Mouse (Mus musculus) embryonic facial prominence, embryonic 14.5 days (tissue): ENCODE results near the gene Prdm13. TPM values are rescaled to one million over a fixed set of nuclear protein-coding genes. Genes with fewer than 3 reads are reported as not detected.

Experiments used
- ATAC-seq: fragments of 200-750 bp; cut with Nextera tagmentation; 2 replicates; pipeline ENCODE4 v1.8.0; 2017; ENCODE audit warnings: low read depth, moderate number of reproducible peaks, moderate TSS enrichment
- DNase-seq: peaks from one replicate; pipeline ENCODE4 v3.0.0-alpha.2; 2015; ENCODE audit warnings: low spot score
- H3K27ac ChIP-seq: fragments of 300-500 bp; sonication (generic); replicated peaks from 2 replicates; pipeline ENCODE4 v1.5.1; 2014; ENCODE audit warnings: low read depth, mild to moderate bottlenecking, low read length, moderate library complexity
- H3K27me3 ChIP-seq: fragments of 300-500 bp; sonication (generic); replicated peaks from 2 replicates; pipeline ENCODE4 v1.6.1; 2014; ENCODE audit warnings: low read length; ENCODE audit not compliant: control insufficient read depth, insufficient read depth
- H3K36me3 ChIP-seq: fragments of 300-500 bp; sonication (generic); 2 replicates; pipeline ENCODE4 v1.6.1; 2014; ENCODE audit warnings: low read length, mixed read lengths; ENCODE audit not compliant: control insufficient read depth, insufficient read depth
- H3K4me1 ChIP-seq: fragments of 300-500 bp; sonication (generic); 2 replicates; pipeline ENCODE4 v1.6.1; 2014; ENCODE audit warnings: antibody characterized with exemption, low read length; ENCODE audit not compliant: control insufficient read depth, insufficient read depth
- H3K4me2 ChIP-seq: fragments of 300-500 bp; sonication (generic); 2 replicates; pipeline ENCODE4 v1.6.1; 2014; ENCODE audit warnings: low read depth, mild to moderate bottlenecking, low read length, moderate library complexity, mixed read lengths
- H3K4me3 ChIP-seq: fragments of 300-500 bp; sonication (generic); 2 replicates; pipeline ENCODE4 v1.5.1; 2014; ENCODE audit warnings: low read depth, mild to moderate bottlenecking, low read length
- H3K9ac ChIP-seq: fragments of 300-500 bp; sonication (generic); 2 replicates; pipeline ENCODE4 v1.6.1; 2014; ENCODE audit warnings: low read depth, mild to moderate bottlenecking, low read length, moderate library complexity, mixed read lengths
- H3K9me3 ChIP-seq: fragments of 300-500 bp; sonication (generic); 2 replicates; pipeline ENCODE4 v1.6.1; 2016; ENCODE audit warnings: low read length; ENCODE audit not compliant: control insufficient read depth
- WGBS: fragments of 180-500 bp; shearing (Covaris S2); extraction: QIAGEN DNeasy Blood & Tissue Kit; methylation state at CpG from one replicate; pipeline ENCODE4 v1.1.7; 2014; 5-methylcytosine and 5-hydroxymethylcytosine counted together
- polyA plus RNA-seq: library from polyadenylated mRNA; unstranded; fragments of >200 nt; fragmentation: Nextera tagmentation; extraction: Ambion mirVana; gene quantifications from 2 replicates; pipeline ENCODE4 v1.2.1, GENCODE M21; 2014

The Prdm13 gene
- not detected in 2 replicates for polyA plus RNA-seq

DNA sequence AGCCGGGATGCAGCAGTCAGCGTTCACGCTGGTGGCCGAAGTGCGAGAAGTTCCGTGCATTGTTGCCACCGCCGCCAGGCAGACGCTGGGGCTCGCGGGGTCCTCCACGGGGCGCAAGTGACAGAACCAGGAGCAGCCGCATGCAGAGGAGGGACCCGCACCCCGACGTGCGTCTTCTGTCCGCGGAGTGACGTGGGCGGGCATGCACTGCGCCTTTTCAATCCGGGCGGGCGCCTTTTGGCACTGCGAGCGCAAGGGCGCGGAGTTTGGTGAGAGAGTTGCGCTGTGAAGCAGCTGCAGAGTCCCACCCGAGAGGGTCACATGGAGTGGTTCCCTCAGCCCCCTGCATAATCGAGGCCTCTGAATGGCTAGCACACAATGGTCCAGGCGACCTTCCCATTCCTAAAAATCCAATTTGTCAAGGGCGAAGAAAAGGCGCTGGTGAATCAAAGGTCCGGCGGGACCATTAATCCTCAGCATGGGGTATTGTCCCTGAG lies at the start of gene Prdm13:
TSS of gene Prdm13 (minus strand) at position 369 of the 497 bp plus-strand sequence.
- Histone ChIP-seq H3K27me3 (peaks cover 99% of the 10 kb centered on the region), H3K27ac (no peak within 1 kb of the TSS), H3K4me3 (no peak within 1 kb of the TSS), H3K9me3 (no peaks in the 10 kb centered on the region), H3K36me3 (no peaks in the 10 kb centered on the region), H3K4me2 (no peak within 1 kb of the TSS), H3K4me1 (peaks cover 3% of the 10 kb centered on the region; the same call in 1 of the 2 replicates), H3K9ac (no peak within 1 kb of the TSS)
- no peak for ATAC-seq
- DNase-seq = no peak
- 1% methylated on average over 33 of the region's 38 CpGs for WGBS

DNA sequence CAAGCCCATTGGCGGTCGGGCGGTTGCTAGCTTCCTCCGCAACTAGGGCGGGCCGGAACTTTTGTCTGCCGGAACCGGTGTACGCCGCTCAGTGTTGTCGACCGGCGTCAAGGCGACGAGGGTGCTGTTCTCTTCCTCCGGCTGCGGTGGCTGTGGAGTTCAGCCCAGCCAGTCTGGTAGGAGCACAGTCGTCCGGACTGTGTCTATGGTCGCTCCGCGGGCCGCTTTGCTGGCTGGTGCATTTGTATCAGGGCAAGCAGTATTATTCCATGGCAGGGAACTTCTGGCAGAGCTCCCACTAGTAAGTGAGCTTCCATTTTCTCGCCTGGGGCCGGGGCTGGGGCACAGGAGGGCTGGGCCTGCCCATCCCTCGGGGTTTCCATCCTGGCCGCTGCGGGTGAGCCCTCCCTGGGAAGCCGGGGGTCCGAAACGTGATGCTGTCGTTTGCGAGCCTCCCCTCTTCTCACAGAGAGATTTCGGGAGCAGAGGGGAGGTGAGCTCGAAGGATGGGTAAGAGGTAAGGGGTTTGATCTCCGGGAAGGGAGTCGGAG lies 41.9 kb upstream of the Prdm13 start, which contains the start of gene Ccnc:
TSS of gene Ccnc (plus strand) at position 87 of the 551 bp plus-strand sequence.
- peak; percentile 97 for DNase-seq
- ATAC-seq = peak; percentile 99
- 0% methylated on average over 30 of the region's 37 CpGs for WGBS
- Histone ChIP-seq H3K27me3 (no peaks in the 10 kb centered on the region), H3K4me3 (peak within 1 kb of the TSS; percentile 84), H3K27ac (peak within 1 kb of the TSS; percentile 86), H3K4me2 (peak within 1 kb of the TSS; percentile 82), H3K36me3 (peaks cover 1% of the 10 kb centered on the region), H3K9me3 (no peaks in the 10 kb centered on the region), H3K9ac (peak within 1 kb of the TSS; percentile 91), H3K4me1 (0 out of 2 replicates have a peak, but pooled peaks cover 7% of the 10 kb centered on the region)

DNA sequence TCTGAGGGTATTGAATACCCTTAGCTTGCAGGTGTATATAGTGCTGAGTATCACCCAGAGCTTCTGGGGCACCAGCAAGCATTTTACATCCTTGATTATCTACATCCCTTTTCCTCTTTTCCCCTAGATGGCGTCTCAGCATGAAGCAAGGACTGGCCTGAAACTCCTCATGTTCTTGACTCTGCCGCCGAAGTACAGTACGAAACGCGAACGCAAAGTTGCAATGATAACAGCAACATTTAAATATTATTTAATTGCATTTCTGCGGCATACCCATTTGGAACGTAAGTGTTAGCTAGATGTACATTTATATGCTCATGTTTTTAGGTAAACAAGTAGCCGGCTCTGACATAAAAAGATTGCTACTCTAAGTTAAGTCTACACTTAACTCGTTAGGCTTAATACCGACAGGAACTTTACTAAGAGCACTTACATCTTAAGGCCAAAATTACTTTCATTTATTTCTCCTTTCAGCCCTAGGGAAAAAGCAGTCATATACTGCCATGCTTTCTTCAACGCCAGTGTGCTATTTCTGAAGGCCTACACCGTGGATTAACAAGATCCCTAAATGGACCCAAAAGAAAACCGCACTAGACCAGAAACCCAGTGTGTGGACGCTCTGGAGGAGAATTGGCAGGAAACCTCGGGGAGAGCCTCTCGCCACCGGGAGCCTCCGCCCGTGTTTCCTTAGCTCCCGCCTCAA lies 41.3 kb upstream of the Prdm13 start:
- peak overlapping the region; percentile 82 for H3K4me2 ChIP-seq
- H3K4me3 ChIP-seq = peak overlapping the region; percentile 84
- H3K9me3 ChIP-seq = no peaks in the 10 kb centered on the region
- H3K9ac ChIP-seq = peak overlapping the region; percentile 91
- peak; percentile 76 for DNase-seq
- 1% methylated on average over 21 of the region's 22 CpGs for WGBS
- peak overlapping the region; percentile 86 for H3K27ac ChIP-seq
- H3K36me3 ChIP-seq = no peaks in the 10 kb centered on the region
- no peaks in the 10 kb centered on the region for H3K27me3 ChIP-seq
- H3K4me1 ChIP-seq = 0 out of 2 replicates have a peak, but pooled peaks cover 7% of the 10 kb centered on the region
- peak; percentile 64 for ATAC-seq

DNA sequence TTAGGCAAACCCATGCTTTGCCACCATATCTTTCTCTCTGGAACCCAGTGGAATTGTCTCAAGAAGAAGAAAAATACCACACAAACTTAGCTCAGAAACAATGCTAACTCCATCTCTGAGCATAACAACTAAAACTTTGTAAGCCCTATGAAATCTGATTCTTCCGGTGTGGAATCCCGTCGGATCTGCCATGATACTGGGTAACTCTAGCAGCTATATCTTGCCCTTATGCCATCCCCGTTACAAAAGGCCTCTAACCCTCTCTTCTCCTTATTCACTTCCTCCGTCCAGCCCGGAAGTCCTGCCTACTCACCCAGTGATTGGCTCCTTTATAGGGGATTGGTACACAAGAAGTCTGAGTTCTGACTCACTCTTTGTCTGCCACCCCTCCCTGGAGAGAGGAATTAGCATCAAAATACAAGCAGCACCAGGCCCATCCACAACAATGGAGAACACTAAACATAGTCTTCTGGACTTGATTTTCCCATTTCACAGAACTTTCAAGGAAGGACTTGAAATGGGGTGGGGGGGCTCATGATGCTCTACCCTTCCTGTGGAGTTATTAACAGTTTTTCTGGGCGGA lies 37.1 kb upstream of the Prdm13 start:
- Histone ChIP-seq H3K9ac (no peak overlapping the region), H3K27ac (no peak overlapping the region), H3K9me3 (no peaks in the 10 kb centered on the region), H3K27me3 (no peaks in the 10 kb centered on the region), H3K4me2 (no peak overlapping the region), H3K4me1 (no peaks in the 10 kb centered on the region), H3K36me3 (no peaks in the 10 kb centered on the region), H3K4me3 (no peak overlapping the region)
- no peak for DNase-seq
- 55% methylated on average over 7 of the region's 7 CpGs for WGBS
- no peak for ATAC-seq

DNA sequence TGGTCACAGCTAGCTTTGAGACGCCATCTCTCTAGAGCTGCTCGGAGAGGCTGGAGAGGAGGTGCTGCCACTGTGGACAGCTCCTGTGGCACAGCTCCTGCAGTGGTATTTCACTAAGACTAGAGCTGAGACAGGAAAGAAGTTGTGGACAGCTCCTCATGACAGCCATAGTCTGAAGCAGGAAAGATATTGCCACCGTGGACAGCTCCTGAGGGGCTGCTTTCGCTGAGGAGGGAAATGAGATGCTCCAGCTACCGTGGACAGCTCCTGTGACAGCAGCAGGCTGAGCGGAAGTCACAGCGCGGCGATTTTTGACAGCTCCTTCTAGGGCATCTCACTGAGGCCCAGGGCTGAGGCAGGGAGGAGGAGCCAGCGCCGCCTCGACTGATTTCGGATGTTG lies 26.4 kb upstream of the Prdm13 start:
- no peak overlapping the region for H3K9ac ChIP-seq
- H3K4me3 ChIP-seq = no peak overlapping the region
- H3K36me3 ChIP-seq = no peaks in the 10 kb centered on the region
- H3K27me3 ChIP-seq = no peaks in the 10 kb centered on the region
- H3K9me3 ChIP-seq = no peaks in the 10 kb centered on the region
- WGBS = 2% methylated on average over 13 of the region's 13 CpGs
- ATAC-seq = peak; percentile 97
- H3K4me1 ChIP-seq = no peaks in the 10 kb centered on the region
- no peak overlapping the region for H3K27ac ChIP-seq
- H3K4me2 ChIP-seq = 0 out of 2 replicates have a peak overlapping the region, but pooled peaks have one; percentile 25
- DNase-seq = peak; percentile 97

DNA sequence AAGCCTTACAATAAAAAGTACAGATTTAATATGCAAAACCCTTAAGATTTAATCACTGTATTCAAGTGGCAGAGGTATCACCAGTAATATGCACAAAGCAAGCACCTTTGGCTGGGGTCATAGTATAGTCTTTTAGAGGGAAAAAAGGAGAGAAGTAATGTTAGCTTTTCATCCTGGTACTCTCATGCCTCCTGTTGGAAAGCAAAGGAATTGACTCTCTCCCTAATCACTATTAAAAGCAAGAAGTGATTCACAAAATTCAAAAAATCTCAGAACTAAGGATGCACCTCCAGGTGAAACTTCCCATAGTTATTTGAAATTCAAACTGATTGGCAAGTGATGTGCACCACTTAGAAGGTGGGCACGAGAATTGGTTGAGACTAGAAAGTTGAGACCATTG lies 19.3 kb upstream of the Prdm13 start:
- Histone ChIP-seq H3K9me3 (no peaks in the 10 kb centered on the region), H3K27me3 (no peaks in the 10 kb centered on the region), H3K9ac (no peak overlapping the region), H3K36me3 (no peaks in the 10 kb centered on the region), H3K4me3 (no peak overlapping the region), H3K27ac (no peak overlapping the region), H3K4me1 (no peaks in the 10 kb centered on the region), H3K4me2 (no peak overlapping the region)
- DNase-seq (no peak), ATAC-seq (no peak)
- 43% methylated on average over 1 of the region's 1 CpGs for WGBS

DNA sequence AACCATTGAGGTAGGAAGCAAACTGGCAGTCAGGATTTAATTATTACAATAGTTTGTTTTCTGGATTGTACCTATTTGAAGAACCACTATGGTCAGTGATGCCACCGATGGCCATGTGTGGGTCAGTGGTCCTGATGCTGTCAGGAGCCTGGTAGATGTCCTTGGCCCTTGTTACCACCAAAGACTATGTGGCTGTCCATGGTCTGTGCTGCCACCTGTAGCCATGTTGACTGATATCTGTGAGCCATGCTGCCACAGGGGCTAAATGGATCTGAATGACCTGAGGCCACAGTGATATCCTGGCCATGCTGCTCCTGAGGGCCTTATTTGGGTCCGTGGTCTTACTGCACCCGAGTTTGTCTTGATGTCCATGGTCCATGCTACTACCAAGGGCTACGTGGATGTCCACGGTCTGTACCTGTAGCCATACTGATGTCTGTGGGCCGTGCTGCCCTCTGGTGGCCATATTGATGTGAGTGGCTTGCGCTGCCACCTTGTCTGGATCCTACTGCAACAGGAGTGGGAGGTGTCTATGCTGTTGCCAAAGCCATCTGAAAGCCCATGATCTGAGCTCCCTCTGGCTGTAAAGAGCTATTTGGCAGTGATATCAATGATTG lies 10.0 kb upstream of the Prdm13 start:
- H3K36me3 ChIP-seq = no peaks in the 10 kb centered on the region
- no peak overlapping the region for H3K4me2 ChIP-seq
- DNase-seq = no peak
- WGBS = 37% methylated on average over 7 of the region's 7 CpGs
- no peak overlapping the region for H3K27ac ChIP-seq
- H3K9me3 ChIP-seq = no peaks in the 10 kb centered on the region
- no peak overlapping the region for H3K4me3 ChIP-seq
- peaks cover 32% of the 10 kb centered on the region for H3K27me3 ChIP-seq
- no peak overlapping the region for H3K9ac ChIP-seq
- ATAC-seq = peak; percentile 47; the same call in 1 of the 2 replicates
- H3K4me1 ChIP-seq = no peaks in the 10 kb centered on the region

DNA sequence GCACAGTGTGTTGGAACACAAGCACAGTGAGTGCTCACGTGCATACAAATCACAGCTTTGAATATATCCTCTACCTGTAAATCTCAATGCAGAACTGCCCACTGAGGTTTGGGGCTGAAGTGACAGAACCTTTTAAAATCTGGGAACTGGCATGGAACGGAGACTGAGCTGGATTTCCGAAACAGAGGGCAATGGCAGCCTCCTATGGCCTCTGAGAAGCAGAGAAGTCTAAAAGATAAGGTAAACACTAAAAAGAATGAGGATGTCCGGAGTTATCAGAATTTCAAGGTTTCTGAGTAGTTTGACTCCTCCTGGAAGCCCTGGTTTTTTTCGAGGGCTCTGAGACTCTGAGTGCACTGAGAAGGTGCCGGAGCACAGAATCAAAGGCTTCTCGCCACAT lies 4.5 kb upstream of the Prdm13 start:
- H3K4me3 ChIP-seq = no peak overlapping the region
- H3K36me3 ChIP-seq = no peaks in the 10 kb centered on the region
- DNase-seq (no peak), ATAC-seq (no peak)
- H3K27me3 ChIP-seq = peaks cover 87% of the 10 kb centered on the region
- H3K27ac ChIP-seq = no peak overlapping the region
- no peak overlapping the region for H3K4me2 ChIP-seq
- no peak overlapping the region for H3K9ac ChIP-seq
- H3K4me1 ChIP-seq = peaks cover 3% of the 10 kb centered on the region; the same call in 1 of the 2 replicates
- no peaks in the 10 kb centered on the region for H3K9me3 ChIP-seq
- WGBS = 8% methylated on average over 7 of the region's 7 CpGs
